9 mouse cellular contexts compared by ENCODE assay signal in genomic region chr2:119326161-119327101, GRCm38 (mm10). TPM values are rescaled to one million over a fixed set of nuclear protein-coding genes. Genes with fewer than 3 reads are reported as not detected.
DNase-seq lines count a peak whose midpoint lies in the region; ATAC-seq and TF ChIP-seq lines count a peak whose summit lies in the region.
"Had no signal": no experiment of that assay in that cellular context is flagged by ENCODE, and none has a peak within 500 bp of the region (broad histone marks: within the 10 kb centered on the region; RNA-seq: fewer than 3 reads in every experiment).

No protein-coding gene starts in this region.

- TF ChIP-seq RAD21 in CH12.LX (IDR thresholded peaks at IDR 0.05; ENCODE audit: low read depth, low read length): no peak

- H3K4me2 ChIP-seq in CH12.LX (ENCODE audit: insufficient read depth, low read depth, poor library complexity, severe bottlenecking): peak overlapping the region; percentile 96
- peak overlapping the region; percentile 60 for H3K4me2 ChIP-seq in forebrain, embryonic 11.5 days (ENCODE audit: low read depth, low read length, severe bottlenecking)
- peak overlapping the region; percentile 67 for H3K4me2 ChIP-seq in kidney, embryonic 16.5 days (replicated peaks; ENCODE audit: low read depth, low read length)

- peak overlapping the region; percentile 40 for H3K4me3 ChIP-seq in erythroblast, embryonic 14.5 days (replicated peaks)
- peak overlapping the region in 2 of 3 experiments; percentile 17 to 25 for H3K4me3 ChIP-seq in CH12.LX (replicated peaks in 1 of 3; ENCODE audit: low read depth in 2 of 3, low read length in 2 of 3, poor library complexity in 1 of 3)
- peak overlapping the region; percentile 34 for H3K4me3 ChIP-seq in forebrain, embryonic 11.5 days (ENCODE audit: low read depth, low read length)
- peak overlapping the region; percentile 49 for H3K4me3 ChIP-seq in kidney, embryonic 16.5 days (ENCODE audit: low read length)

- no peak for ATAC-seq in erythroblast, adult 5-6 weeks (replicated peaks; ENCODE audit: low FRiP score, poor library complexity, severe bottlenecking)
- ATAC-seq in forebrain, embryonic 11.5 days (replicated peaks; ENCODE audit: low FRiP score): no peak
- no peak for ATAC-seq in kidney, embryonic 16.5 days (ENCODE audit: low FRiP score, low TSS enrichment)

- no peak for TF ChIP-seq POLR2A in CH12.LX (IDR thresholded peaks at IDR 0.05; ENCODE audit: low read depth, low read length)

- under 1% methylated on average over 58 of the region's 61 CpGs for WGBS in forebrain, embryonic 11.5 days
- WGBS in kidney, embryonic 16.5 days: under 1% methylated on average over 61 of the region's 61 CpGs

- TF ChIP-seq EP300 in CH12.LX (IDR thresholded peaks at IDR 0.05; ENCODE audit: low read length): no peak

- H3K36me3 ChIP-seq in erythroblast, embryonic 14.5 days (ENCODE audit: control insufficient read depth): no peaks in the 10 kb centered on the region
- H3K36me3 ChIP-seq in CH12.LX (replicated peaks in 1 of 2; ENCODE audit: control insufficient read depth in 1 of 2, insufficient read depth in 1 of 2, low read length in 1 of 2): no peaks in the 10 kb centered on the region
- H3K36me3 ChIP-seq in forebrain, embryonic 11.5 days (ENCODE audit: control insufficient read depth, insufficient read depth, low read length): no peaks in the 10 kb centered on the region
- H3K36me3 ChIP-seq in kidney, embryonic 16.5 days (ENCODE audit: insufficient read depth, low read length): no peaks in the 10 kb centered on the region

- TF ChIP-seq CTCF in CH12.LX (conservative IDR thresholded peaks at IDR 0.05 in 1 of 2, IDR thresholded peaks at IDR 0.05 in 1 of 2; ENCODE audit: low read depth in 2 of 2, low read length in 2 of 2): no peak

- in situ Hi-C loops in CH12.LX (cut with MboI; ENCODE audit: low pct_ligation_motif_present, low pct_unique_long_range_greater_than_20kb, low sequenced_read_pairs): no loop called here

- dilution Hi-C loops in CH12.LX (cut with MboI; ENCODE audit: extremely low pct_ligation_motif_present, extremely low pct_unique_long_range_greater_than_20kb, low sequenced_read_pairs): no loop called here

- H3K27me3 ChIP-seq in erythroblast, embryonic 14.5 days (ENCODE audit: control insufficient read depth): peaks cover 97% of the 10 kb centered on the region
- peaks cover 64% of the 10 kb centered on the region for H3K27me3 ChIP-seq in CH12.LX (replicated peaks)
- peaks cover 96% of the 10 kb centered on the region for H3K27me3 ChIP-seq in forebrain, embryonic 11.5 days (ENCODE audit: control insufficient read depth, insufficient read depth, low read length)
- peaks cover 94% of the 10 kb centered on the region for H3K27me3 ChIP-seq in kidney, embryonic 16.5 days (ENCODE audit: insufficient read depth, low read length)

- H3K9ac ChIP-seq in CH12.LX (ENCODE audit: insufficient read depth, low read depth): no peak overlapping the region; the same call in 1 of the 2 replicates
- no peak overlapping the region for H3K9ac ChIP-seq in forebrain, embryonic 11.5 days (ENCODE audit: low read length)
- H3K9ac ChIP-seq in kidney, embryonic 16.5 days (replicated peaks; ENCODE audit: low read length): peak overlapping the region; percentile 57

- peaks cover 41% of the 10 kb centered on the region for H3K4me1 ChIP-seq in erythroblast, embryonic 14.5 days (ENCODE audit: control insufficient read depth)
- peaks cover 9 to 28% of the 10 kb centered on the region in 2 experiments for H3K4me1 ChIP-seq in CH12.LX (ENCODE audit: control insufficient read depth in 1 of 2, insufficient read depth in 2 of 2)
- peaks cover 40% of the 10 kb centered on the region for H3K4me1 ChIP-seq in forebrain, embryonic 11.5 days (replicated peaks; ENCODE audit: control insufficient read depth, insufficient read depth, low read length)
- peaks cover 54% of the 10 kb centered on the region for H3K4me1 ChIP-seq in kidney, embryonic 16.5 days (ENCODE audit: insufficient read depth, low read length)

- no peak overlapping the region for H3K27ac ChIP-seq in CH12.LX (ENCODE audit: insufficient read depth, low read depth)
- H3K27ac ChIP-seq in forebrain, embryonic 11.5 days (ENCODE audit: low read depth, low read length): no peak overlapping the region
- H3K27ac ChIP-seq in kidney, embryonic 16.5 days (ENCODE audit: low read length): peak overlapping the region; percentile 5; the same call in 1 of the 2 replicates

- no peak for DNase-seq in CH12.LX (ENCODE audit: extremely low read depth)
- no peak for DNase-seq in forebrain, embryonic 11.5 days (ENCODE audit: low spot score)
- peak; percentile 45 for DNase-seq in naive thymus-derived CD4-positive, alpha-beta T cell, adult 2 months (ENCODE audit: low read depth)
- DNase-seq in gastrocnemius, postnatal 25 days: no peak
- no peak for DNase-seq in ovary, postnatal 10 days (ENCODE audit: low spot score)

- H3K79me2 ChIP-seq in CH12.LX (replicated peaks; ENCODE audit: control insufficient read depth, extremely low read depth, insufficient read depth, poor library complexity, severe bottlenecking): no peaks in the 10 kb centered on the region

- H3K9me3 ChIP-seq in erythroblast, embryonic 14.5 days (ENCODE audit: control insufficient read depth, low read length): peaks cover 9% of the 10 kb centered on the region; the same call in 1 of the 2 replicates
- H3K9me3 ChIP-seq in CH12.LX (replicated peaks; ENCODE audit: low read length): peaks cover 15% of the 10 kb centered on the region
- H3K9me3 ChIP-seq in forebrain, embryonic 11.5 days (ENCODE audit: control insufficient read depth, low read length): no peaks in the 10 kb centered on the region
- H3K9me3 ChIP-seq in kidney, embryonic 16.5 days (ENCODE audit: low read length): no peaks in the 10 kb centered on the region

TF ChIP-seq in CH12.LX, 34 proteins besides CTCF, POLR2A, EP300 and RAD21:
- TF ChIP-seq ZC3H11A (IDR thresholded peaks at IDR 0.05; ENCODE audit: low read depth, low read length): no peak
- peak; percentile 7; the same call in 1 of the 2 replicates for TF ChIP-seq SIN3A (IDR thresholded peaks at IDR 0.05; ENCODE audit: low read length)
- peak; percentile 65; the same call in 1 of the 2 replicates for TF ChIP-seq UBTF (IDR thresholded peaks at IDR 0.05; ENCODE audit: low read depth, low read length)

RNA-seq across cellular contexts. Expression of gene Dll4, which starts 0.8 kb away (rescaled TPM):
- polyA plus RNA-seq in erythroblast, embryonic 14.5 days (2012): 0.04 and 0.05 TPM in 2 replicates
- not detected in 2 replicates for total RNA-seq in erythroblast, adult 5-6 weeks (2015; ENCODE audit: low replicate concordance)
- not detected in 2 replicates for total RNA-seq in erythroblast, adult 5-6 weeks (2017; ENCODE audit: low replicate concordance)
- 0.13 TPM in 1 of 2 replicates, not detected in the other for total RNA-seq in CH12.LX (2012; rRNA removed)
- total RNA-seq in CH12.LX (2014; rRNA removed): 0.12 TPM in 1 of 2 replicates, not detected in the other
- not detected in 2 replicates for polyA plus RNA-seq in CH12.LX (2012; ENCODE audit: insufficient read length, low read depth)
- polyA plus RNA-seq in forebrain, embryonic 11.5 days (2014; fragmentation: Nextera tagmentation; extraction: Ambion mirVana): 2.8 and 3.7 TPM in 2 replicates
- 12.9 and 13.5 TPM in 2 replicates for polyA plus RNA-seq in kidney, embryonic 16.5 days (2015; fragmentation: Nextera tagmentation; extraction: Ambion mirVana)
- 1 to 10 TPM; 3.2 to 4.5 TPM for total RNA-seq in gastrocnemius, postnatal 25 days (2021)
- total RNA-seq: MEL had no signal

RNA-seq across cellular contexts. Expression of gene Chac1, which starts 24.6 kb away (rescaled TPM):
- 3.1 and 7.6 TPM in 2 replicates for polyA plus RNA-seq in erythroblast, embryonic 14.5 days (2012)
- total RNA-seq in erythroblast, adult 5-6 weeks (2015; ENCODE audit: low replicate concordance): 0.77 TPM in 1 of 2 replicates, not detected in the other
- total RNA-seq in erythroblast, adult 5-6 weeks (2017; ENCODE audit: low replicate concordance): 0.42 and 1.0 TPM in 2 replicates
- total RNA-seq in CH12.LX (2012; rRNA removed) (47.5 and 95.6 TPM in 2 replicates), CH12.LX (2014; rRNA removed) (47.2 and 49.2 TPM in 2 replicates)
- polyA plus RNA-seq in CH12.LX (2012; ENCODE audit: insufficient read length, low read depth): 33.3 and 33.4 TPM in 2 replicates
- 0.90 and 2.0 TPM in 2 replicates for polyA plus RNA-seq in forebrain, embryonic 11.5 days (2014; fragmentation: Nextera tagmentation; extraction: Ambion mirVana)
- 0.86 and 1.3 TPM in 2 replicates for polyA plus RNA-seq in kidney, embryonic 16.5 days (2015; fragmentation: Nextera tagmentation; extraction: Ambion mirVana)
- total RNA-seq in gastrocnemius, postnatal 25 days (2021): 10 to 100 TPM; 14.2 to 69.5 TPM

RNA-seq across cellular contexts. Expression of gene Vps18, which starts 37.9 kb away (rescaled TPM):
- polyA plus RNA-seq in erythroblast, embryonic 14.5 days (2012): 0.60 and 0.73 TPM in 2 replicates
- 1.2 and 1.7 TPM in 2 replicates for total RNA-seq in erythroblast, adult 5-6 weeks (2015; ENCODE audit: low replicate concordance)
- 3.1 and 3.8 TPM in 2 replicates for total RNA-seq in erythroblast, adult 5-6 weeks (2017; ENCODE audit: low replicate concordance)
- total RNA-seq in CH12.LX (2012; rRNA removed) (14.8 and 15.4 TPM in 2 replicates), CH12.LX (2014; rRNA removed) (7.4 and 8.7 TPM in 2 replicates)
- polyA plus RNA-seq in CH12.LX (2012; ENCODE audit: insufficient read length, low read depth): 15.8 and 17.9 TPM in 2 replicates
- polyA plus RNA-seq in forebrain, embryonic 11.5 days (2014; fragmentation: Nextera tagmentation; extraction: Ambion mirVana): 18.5 and 20.5 TPM in 2 replicates
- 23.0 and 23.1 TPM in 2 replicates for polyA plus RNA-seq in kidney, embryonic 16.5 days (2015; fragmentation: Nextera tagmentation; extraction: Ambion mirVana)
- total RNA-seq in gastrocnemius, postnatal 25 days (2021): 1 to 10 TPM; 7.8 to 8.1 TPM

RNA-seq across cellular contexts. Expression of gene Rhov, which starts 55.4 kb away (rescaled TPM):
- polyA plus RNA-seq in erythroblast, embryonic 14.5 days (2012): not detected in 2 replicates
- not detected in 2 replicates for total RNA-seq in erythroblast, adult 5-6 weeks (2015; ENCODE audit: low replicate concordance)
- not detected in 2 replicates for total RNA-seq in erythroblast, adult 5-6 weeks (2017; ENCODE audit: low replicate concordance)
- total RNA-seq in CH12.LX (2012; rRNA removed) (0.08 and 0.17 TPM in 2 replicates), CH12.LX (2014; rRNA removed) (not detected in 2 replicates)
- polyA plus RNA-seq in CH12.LX (2012; ENCODE audit: insufficient read length, low read depth): not detected in 2 replicates
- polyA plus RNA-seq in forebrain, embryonic 11.5 days (2014; fragmentation: Nextera tagmentation; extraction: Ambion mirVana): 0.83 and 0.90 TPM in 2 replicates
- 1.8 and 2.3 TPM in 2 replicates for polyA plus RNA-seq in kidney, embryonic 16.5 days (2015; fragmentation: Nextera tagmentation; extraction: Ambion mirVana)
- total RNA-seq in gastrocnemius, postnatal 25 days (2021): not detected
- total RNA-seq: MEL had no signal
